Mouse (Mus musculus) large intestine, adult 2 months (tissue): ENCODE measurements around the gene Vwf. TPM values are rescaled to one million over a fixed set of nuclear protein-coding genes. Genes with fewer than 3 reads are reported as not detected.

Source experiments
- DNase-seq: peaks from one replicate; pipeline ENCODE4 v3.0.0-alpha.2; 2012; ENCODE audit warnings: low read depth, low spot score
- WGBS: fragments of 180-500 bp; shearing (Covaris S2); methylation state at CpG from one replicate; pipeline ENCODE4 v1.1.7; 2018; 5-methylcytosine and 5-hydroxymethylcytosine counted together
- polyA plus RNA-seq: library from polyadenylated mRNA; depleted of rRNA; stranded (reverse); fragments of >200 nt; gene quantifications from 2 replicates; pipeline ENCODE4 v1.2.3, GENCODE M21; 2012

The Vwf gene
- polyA plus RNA-seq, 1 experiment, result 29.1 TPM

GRCm38 (mm10) chr6:125540199-125540598, 6.4 kb upstream of the Vwf start:
- DNase-seq, result no peak
- 81% methylated on average over 10 of the region's 10 CpGs for WGBS

- 74% methylated on average over 6 of the region's 6 CpGs for WGBS
- DNase-seq, result no peak
Measured at GRCm38 (mm10) chr6:125540826-125541225, 5.7 kb upstream of the Vwf start.

- WGBS, result 93% methylated on average over 6 of the region's 6 CpGs
- DNase-seq, result no peak
Measured at GRCm38 (mm10) chr6:125541296-125541695, 5.3 kb upstream of the Vwf start.

GRCm38 (mm10) chr6:125548406-125548805, 1.8 kb downstream of the Vwf start:
- 30% methylated on average over 10 of the region's 10 CpGs for WGBS
- no peak for DNase-seq

- DNase-seq, result no peak
- 73% methylated on average over 5 of the region's 5 CpGs for WGBS
Measured at GRCm38 (mm10) chr6:125550172-125550571, 3.6 kb downstream of the Vwf start.

GRCm38 (mm10) chr6:125552760-125553159, 6.2 kb downstream of the Vwf start:
- DNase-seq, result no peak
- WGBS, result 83% methylated on average over 6 of the region's 6 CpGs

- WGBS, result 65% methylated on average over 4 of the region's 4 CpGs
- DNase-seq, result no peak
Measured at GRCm38 (mm10) chr6:125553551-125553950, 7.0 kb downstream of the Vwf start.

- 88% methylated on average over 8 of the region's 8 CpGs for WGBS
- DNase-seq, result no peak
Measured at GRCm38 (mm10) chr6:125558831-125559230, 12.3 kb downstream of the Vwf start.

GRCm38 (mm10) chr6:125561031-125561430, 14.5 kb downstream of the Vwf start:
- DNase-seq, result no peak

GRCm38 (mm10) chr6:125561521-125561920, 14.9 kb downstream of the Vwf start:
- no peak for DNase-seq
- 89% methylated on average over 2 of the region's 2 CpGs for WGBS

More at GRCm38 (mm10) chr6:125561031-125561430, 14.5 kb downstream of the Vwf start:
- 71% methylated on average over 5 of the region's 5 CpGs for WGBS

GRCm38 (mm10) chr6:125564812-125565281, 18.3 kb downstream of the Vwf start:
- no peak for DNase-seq
- 31% methylated on average over 7 of the region's 7 CpGs for WGBS

- WGBS, result 86% methylated on average over 6 of the region's 6 CpGs
- DNase-seq, result no peak
Measured at GRCm38 (mm10) chr6:125565326-125565725, 18.8 kb downstream of the Vwf start.

- 92% methylated on average over 3 of the region's 3 CpGs for WGBS
- no peak for DNase-seq
Measured at GRCm38 (mm10) chr6:125566656-125567055, 20.1 kb downstream of the Vwf start.

- DNase-seq, result no peak
- 72% methylated on average over 2 of the region's 2 CpGs for WGBS
Measured at GRCm38 (mm10) chr6:125568381-125568780, 21.8 kb downstream of the Vwf start.

- whole genome bisulfite sequencing, result 7% methylated on average over 18 of the region's 18 CpGs
- DNase-seq, result no peak
Measured at GRCm38 (mm10) chr6:125572291-125573188, 26.0 kb downstream of the Vwf start.

GRCm38 (mm10) chr6:125573189-125573928, 26.8 kb downstream of the Vwf start:
- DNase-seq, result peak; percentile 96
- 2% methylated on average over 14 of the region's 14 CpGs for whole genome bisulfite sequencing

GRCm38 (mm10) chr6:125575080-125575479, 28.5 kb downstream of the Vwf start:
- DNase-seq, result no peak
- WGBS, result 49% methylated on average over 6 of the region's 6 CpGs

- 77% methylated on average over 9 of the region's 9 CpGs for WGBS
- DNase-seq, result no peak
Measured at GRCm38 (mm10) chr6:125577301-125577700, 30.7 kb downstream of the Vwf start.

- 75% methylated on average over 11 of the region's 11 CpGs for WGBS
- no peak for DNase-seq
Measured at GRCm38 (mm10) chr6:125577882-125578646, 31.5 kb downstream of the Vwf start.

- no peak for DNase-seq
- 85% methylated on average over 7 of the region's 7 CpGs for WGBS
Measured at GRCm38 (mm10) chr6:125578647-125579011, 32.1 kb downstream of the Vwf start.
